Mouse (Mus musculus): ENCODE measurements around the gene Tfdp2. TPM values are rescaled to one million over a fixed set of nuclear protein-coding genes. Genes with fewer than 3 reads are reported as not detected.

Tfdp2 gene
- polyA plus RNA-seq, 1 experiment = 5.2 TPM

GRCm38 (mm10) chr9:96320551-96320980, 124.5 kb downstream of the Tfdp2 start:
- H3K27me3 ChIP-seq (ENCODE audit: control insufficient read depth) = no peaks in the 10 kb centered on the region
- peaks cover 100% of the 10 kb centered on the region for H3K36me3 ChIP-seq (ENCODE audit: control insufficient read depth)
- H3K9me3 ChIP-seq (ENCODE audit: control insufficient read depth, low read length) = no peaks in the 10 kb centered on the region
- H3K4me1 ChIP-seq (ENCODE audit: control insufficient read depth) = no peaks in the 10 kb centered on the region
- TF ChIP-seq GATA1 (IDR thresholded peaks at IDR 0.05; ENCODE audit: low read length) (no peak), TAL1 (IDR thresholded peaks at IDR 0.05; ENCODE audit: low read length) (no peak)
- no peak overlapping the region for H3K4me3 ChIP-seq (replicated peaks)

- H3K36me3 ChIP-seq (ENCODE audit: control insufficient read depth) = peaks cover 94% of the 10 kb centered on the region
- TF ChIP-seq TAL1 (IDR thresholded peaks at IDR 0.05; ENCODE audit: low read length) = no peak
- no peak for TF ChIP-seq GATA1 (IDR thresholded peaks at IDR 0.05; ENCODE audit: low read length)
- no peaks in the 10 kb centered on the region for H3K9me3 ChIP-seq (ENCODE audit: control insufficient read depth, low read length)
- H3K4me3 ChIP-seq (replicated peaks) = no peak overlapping the region
- H3K27me3 ChIP-seq (ENCODE audit: control insufficient read depth) = no peaks in the 10 kb centered on the region
- no peaks in the 10 kb centered on the region for H3K4me1 ChIP-seq (ENCODE audit: control insufficient read depth)
These were observed 126.5 kb downstream of the Tfdp2 start for GRCm38 (mm10) chr9:96322411-96323152.

GRCm38 (mm10) chr9:96324502-96324901, 128.4 kb downstream of the Tfdp2 start:
- H3K4me1 ChIP-seq (ENCODE audit: control insufficient read depth) = no peaks in the 10 kb centered on the region
- H3K27me3 ChIP-seq (ENCODE audit: control insufficient read depth) = no peaks in the 10 kb centered on the region
- TF ChIP-seq TAL1 (IDR thresholded peaks at IDR 0.05; ENCODE audit: low read length) = no peak
- no peak for TF ChIP-seq GATA1 (IDR thresholded peaks at IDR 0.05; ENCODE audit: low read length)
- H3K4me3 ChIP-seq (replicated peaks) = no peak overlapping the region
- H3K36me3 ChIP-seq (ENCODE audit: control insufficient read depth) = peaks cover 93% of the 10 kb centered on the region
- no peaks in the 10 kb centered on the region for H3K9me3 ChIP-seq (ENCODE audit: control insufficient read depth, low read length)

- peaks cover 92% of the 10 kb centered on the region for H3K36me3 ChIP-seq (ENCODE audit: control insufficient read depth)
- no peak for TF ChIP-seq GATA1 (IDR thresholded peaks at IDR 0.05; ENCODE audit: low read length)
- no peak for TF ChIP-seq TAL1 (IDR thresholded peaks at IDR 0.05; ENCODE audit: low read length)
- H3K27me3 ChIP-seq (ENCODE audit: control insufficient read depth) = no peaks in the 10 kb centered on the region
- H3K9me3 ChIP-seq (ENCODE audit: control insufficient read depth, low read length) = no peaks in the 10 kb centered on the region
- no peak overlapping the region for H3K4me3 ChIP-seq (replicated peaks)
- H3K4me1 ChIP-seq (ENCODE audit: control insufficient read depth) = peaks cover 10% of the 10 kb centered on the region
These were observed 130.4 kb downstream of the Tfdp2 start for GRCm38 (mm10) chr9:96326496-96326923.

GRCm38 (mm10) chr9:96328226-96328625, 132.2 kb downstream of the Tfdp2 start:
- peaks cover 90% of the 10 kb centered on the region for H3K36me3 ChIP-seq (ENCODE audit: control insufficient read depth)
- H3K27me3 ChIP-seq (ENCODE audit: control insufficient read depth) = no peaks in the 10 kb centered on the region
- H3K4me1 ChIP-seq (ENCODE audit: control insufficient read depth) = peaks cover 11% of the 10 kb centered on the region
- no peaks in the 10 kb centered on the region for H3K9me3 ChIP-seq (ENCODE audit: control insufficient read depth, low read length)
- no peak overlapping the region for H3K4me3 ChIP-seq (replicated peaks)
- TF ChIP-seq GATA1 (IDR thresholded peaks at IDR 0.05; ENCODE audit: low read length) (no peak), TAL1 (IDR thresholded peaks at IDR 0.05; ENCODE audit: low read length) (no peak)

DNA sequence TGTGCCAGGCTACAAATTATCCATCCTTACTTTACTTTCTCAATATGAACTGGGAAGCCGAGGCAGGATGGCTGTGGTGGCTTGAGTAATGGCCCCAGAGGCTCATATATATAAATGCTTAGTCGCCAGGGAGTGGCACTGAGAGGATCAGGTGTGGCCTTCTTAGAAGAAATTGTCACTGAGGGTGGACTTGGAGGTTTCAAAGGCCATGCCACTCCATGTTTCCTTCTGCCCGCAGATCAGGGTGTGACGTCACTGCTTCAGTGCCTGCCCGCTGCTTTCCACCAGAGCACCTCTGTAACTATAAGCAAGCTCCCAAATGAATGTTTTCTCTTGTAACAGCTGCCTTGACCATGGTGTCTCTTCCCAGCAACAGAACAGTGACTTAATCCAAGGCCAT, 135.1 kb downstream of the Tfdp2 start:
- peaks cover 11% of the 10 kb centered on the region for H3K4me1 ChIP-seq (ENCODE audit: control insufficient read depth)
- no peaks in the 10 kb centered on the region for H3K27me3 ChIP-seq (ENCODE audit: control insufficient read depth)
- no peaks in the 10 kb centered on the region for H3K9me3 ChIP-seq (ENCODE audit: control insufficient read depth, low read length)
- TF ChIP-seq TAL1 (IDR thresholded peaks at IDR 0.05; ENCODE audit: low read length) (no peak), GATA1 (IDR thresholded peaks at IDR 0.05; ENCODE audit: low read length) (no peak)
- no peak overlapping the region for H3K4me3 ChIP-seq (replicated peaks)
- H3K36me3 ChIP-seq (ENCODE audit: control insufficient read depth) = peaks cover 94% of the 10 kb centered on the region

DNA sequence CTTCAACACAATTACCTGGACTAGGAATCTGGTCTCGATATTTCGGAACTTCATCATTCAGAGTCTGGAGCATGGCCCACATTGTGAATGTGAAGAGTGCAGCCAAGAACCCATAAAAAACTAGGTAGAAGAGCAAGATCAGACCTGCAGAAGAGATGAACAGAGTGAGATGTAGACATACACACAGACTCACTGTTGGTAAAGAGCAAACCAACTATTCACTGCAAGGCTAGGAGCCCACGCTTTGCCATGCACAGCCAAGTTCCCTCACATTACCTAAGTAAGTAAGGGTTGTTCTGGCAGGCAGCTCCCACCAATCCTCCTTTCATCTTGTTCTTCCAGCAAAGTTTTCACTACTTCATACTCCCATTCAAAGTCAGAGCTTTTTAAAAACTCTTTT, 149.7 kb downstream of the Tfdp2 start:
- H3K27me3 ChIP-seq (ENCODE audit: control insufficient read depth) = no peaks in the 10 kb centered on the region
- no peaks in the 10 kb centered on the region for H3K9me3 ChIP-seq (ENCODE audit: control insufficient read depth, low read length)

GRCm38 (mm10) chr9:96348885-96349284, 152.8 kb downstream of the Tfdp2 start:
- no peak overlapping the region for H3K4me3 ChIP-seq (replicated peaks)
- no peaks in the 10 kb centered on the region for H3K9me3 ChIP-seq (ENCODE audit: control insufficient read depth, low read length)
- TF ChIP-seq TAL1 (IDR thresholded peaks at IDR 0.05; ENCODE audit: low read length) = no peak
- TF ChIP-seq GATA1 (IDR thresholded peaks at IDR 0.05; ENCODE audit: low read length) = no peak
- peaks cover 29% of the 10 kb centered on the region for H3K36me3 ChIP-seq (ENCODE audit: control insufficient read depth)
- no peaks in the 10 kb centered on the region for H3K27me3 ChIP-seq (ENCODE audit: control insufficient read depth)
- H3K4me1 ChIP-seq (ENCODE audit: control insufficient read depth) = peaks cover 15% of the 10 kb centered on the region

More for the DNA sequence above, 149.7 kb downstream of the Tfdp2 start:
- Histone ChIP-seq H3K4me3 (replicated peaks) (no peak overlapping the region), H3K36me3 (ENCODE audit: control insufficient read depth) (peaks cover 45% of the 10 kb centered on the region), H3K4me1 (ENCODE audit: control insufficient read depth) (peaks cover 6% of the 10 kb centered on the region)
- no peak for TF ChIP-seq GATA1 (IDR thresholded peaks at IDR 0.05; ENCODE audit: low read length)
- TF ChIP-seq TAL1 (IDR thresholded peaks at IDR 0.05; ENCODE audit: low read length) = no peak

DNA sequence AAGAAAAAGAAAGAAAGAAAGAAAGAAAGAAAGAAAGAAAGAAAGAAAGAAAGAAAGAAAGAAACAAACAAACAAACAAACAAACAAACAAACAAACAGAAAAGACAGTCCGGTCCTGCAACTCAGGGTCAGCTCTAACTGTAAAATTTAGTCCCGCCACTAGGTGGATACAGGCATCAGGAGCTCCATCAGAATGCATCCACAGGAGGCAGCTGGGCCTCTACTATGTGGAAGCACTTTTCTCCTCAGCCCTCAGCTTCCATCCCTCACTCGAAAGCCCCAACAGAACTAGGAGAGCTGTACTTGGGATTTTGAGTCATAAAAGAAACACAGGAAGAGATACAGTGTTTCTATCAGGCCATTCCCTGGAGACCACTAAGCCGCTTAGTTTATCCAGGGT, 153.9 kb downstream of the Tfdp2 start:
- no peaks in the 10 kb centered on the region for H3K27me3 ChIP-seq (ENCODE audit: control insufficient read depth)
- TF ChIP-seq GATA1 (IDR thresholded peaks at IDR 0.05; ENCODE audit: low read length) = no peak
- no peak for TF ChIP-seq TAL1 (IDR thresholded peaks at IDR 0.05; ENCODE audit: low read length)
- peaks cover 19% of the 10 kb centered on the region for H3K4me1 ChIP-seq (ENCODE audit: control insufficient read depth)
- no peaks in the 10 kb centered on the region for H3K9me3 ChIP-seq (ENCODE audit: control insufficient read depth, low read length)
- no peak overlapping the region for H3K4me3 ChIP-seq (replicated peaks)
- peaks cover 26% of the 10 kb centered on the region for H3K36me3 ChIP-seq (ENCODE audit: control insufficient read depth)

Data from erythroblast, embryonic 14.5 days (primary cell).